Mouse (Mus musculus): ENCODE results near the gene Plekhj1. TPM values are rescaled to one million over a fixed set of nuclear protein-coding genes. Genes with fewer than 3 reads are reported as not detected.

The Plekhj1 gene
- polyA plus RNA-seq, 1 experiment from 2014 or later = 184 TPM

MicroRNAs encoded within 50 kb of the gene (microRNA counts, 519-probe panel; counts per million panel counts)
- microRNA mmu-miR-1982 = not detected

Small RNA genes within 50 kb of the gene (microRNA-seq; reads per million reads assigned to microRNA genes)
- 3.9 reads per million, percentile 8 among the genes with 10 or more reads in this experiment for gene Mir1982

Other genes starting within 250 kb of the Plekhj1 start
- gene Rexo1, start 237.1 kb downstream of the Plekhj1 start, polyA plus RNA-seq (2016; fragmentation: Nextera tagmentation; extraction: Ambion mirVana) = 31.6 and 35.3 TPM in 2 replicates
- gene Klf16, start 221.3 kb downstream of the Plekhj1 start, polyA plus RNA-seq (2016; fragmentation: Nextera tagmentation; extraction: Ambion mirVana) = 4.8 and 6.1 TPM in 2 replicates
- 86.8 and 87.3 TPM in 2 replicates for gene Abhd17a, start 208.3 kb downstream of the Plekhj1 start, polyA plus RNA-seq (2016; fragmentation: Nextera tagmentation; extraction: Ambion mirVana)
- gene Scamp4, start 195.8 kb downstream of the Plekhj1 start, polyA plus RNA-seq (2016; fragmentation: Nextera tagmentation; extraction: Ambion mirVana) = 91.0 and 94.1 TPM in 2 replicates
- 10.6 and 10.8 TPM in 2 replicates for gene Adat3, start 195.7 kb downstream of the Plekhj1 start, polyA plus RNA-seq (2016; fragmentation: Nextera tagmentation; extraction: Ambion mirVana)
- 5.6 and 6.4 TPM in 2 replicates for gene Gm49322, start 192.6 kb downstream of the Plekhj1 start, polyA plus RNA-seq (2016; fragmentation: Nextera tagmentation; extraction: Ambion mirVana)
- 131 and 151 TPM in 2 replicates for gene Csnk1g2, start 175.8 kb downstream of the Plekhj1 start, polyA plus RNA-seq (2016; fragmentation: Nextera tagmentation; extraction: Ambion mirVana)
- gene Btbd2, start 141.6 kb downstream of the Plekhj1 start, polyA plus RNA-seq (2016; fragmentation: Nextera tagmentation; extraction: Ambion mirVana) = 70.3 and 75.2 TPM in 2 replicates
- 82.7 and 84.7 TPM in 2 replicates for gene Mknk2, start 120.5 kb downstream of the Plekhj1 start, polyA plus RNA-seq (2016; fragmentation: Nextera tagmentation; extraction: Ambion mirVana)
- gene Mob3a, start 96.6 kb downstream of the Plekhj1 start, polyA plus RNA-seq (2016; fragmentation: Nextera tagmentation; extraction: Ambion mirVana) = 69.9 and 73.9 TPM in 2 replicates
- gene Izumo4, start 96.4 kb downstream of the Plekhj1 start, polyA plus RNA-seq (2016; fragmentation: Nextera tagmentation; extraction: Ambion mirVana) = 8.9 and 15.7 TPM in 2 replicates
- 57.1 and 62.5 TPM in 2 replicates for gene Ap3d1, start 56.4 kb downstream of the Plekhj1 start, polyA plus RNA-seq (2016; fragmentation: Nextera tagmentation; extraction: Ambion mirVana)
- gene Dot1l, start 43.4 kb downstream of the Plekhj1 start, polyA plus RNA-seq (2016; fragmentation: Nextera tagmentation; extraction: Ambion mirVana) = 19.1 and 19.8 TPM in 2 replicates
- 108 and 112 TPM in 2 replicates for gene Sf3a2, start 428 bp downstream of the Plekhj1 start, polyA plus RNA-seq (2016; fragmentation: Nextera tagmentation; extraction: Ambion mirVana)
- gene Amh, start 6.6 kb upstream of the Plekhj1 start, polyA plus RNA-seq (2016; fragmentation: Nextera tagmentation; extraction: Ambion mirVana) = 0.07 TPM in 1 of 2 replicates, not detected in the other
- 0.44 and 0.71 TPM in 2 replicates for gene Jsrp1, start 14.9 kb upstream of the Plekhj1 start, polyA plus RNA-seq (2016; fragmentation: Nextera tagmentation; extraction: Ambion mirVana)
- 2,246 and 2,347 TPM in 2 replicates for gene Oaz1, start 28.0 kb upstream of the Plekhj1 start, polyA plus RNA-seq (2016; fragmentation: Nextera tagmentation; extraction: Ambion mirVana)
- gene Lingo3, start 45.4 kb upstream of the Plekhj1 start, polyA plus RNA-seq (2016; fragmentation: Nextera tagmentation; extraction: Ambion mirVana) = 1.1 and 1.4 TPM in 2 replicates
- gene Lsm7, start 56.6 kb upstream of the Plekhj1 start, polyA plus RNA-seq (2016; fragmentation: Nextera tagmentation; extraction: Ambion mirVana) = 322 and 326 TPM in 2 replicates
- 42.8 and 45.6 TPM in 2 replicates for gene Sppl2b, start 56.6 kb upstream of the Plekhj1 start, polyA plus RNA-seq (2016; fragmentation: Nextera tagmentation; extraction: Ambion mirVana)
- gene Tmprss9, start 73.2 kb upstream of the Plekhj1 start, polyA plus RNA-seq (2016; fragmentation: Nextera tagmentation; extraction: Ambion mirVana) = 0.02 and 0.09 TPM in 2 replicates
- gene Timm13, start 102.3 kb upstream of the Plekhj1 start, polyA plus RNA-seq (2016; fragmentation: Nextera tagmentation; extraction: Ambion mirVana) = 335 and 382 TPM in 2 replicates
- gene Lmnb2, start 119.6 kb upstream of the Plekhj1 start, polyA plus RNA-seq (2016; fragmentation: Nextera tagmentation; extraction: Ambion mirVana) = 77.9 and 84.7 TPM in 2 replicates
- gene Gadd45b, start 131.4 kb upstream of the Plekhj1 start, polyA plus RNA-seq (2016; fragmentation: Nextera tagmentation; extraction: Ambion mirVana) = 6.1 and 9.2 TPM in 2 replicates
- gene Gng7, start 216.3 kb upstream of the Plekhj1 start, polyA plus RNA-seq (2016; fragmentation: Nextera tagmentation; extraction: Ambion mirVana) = 6.0 and 8.4 TPM in 2 replicates
- 3.0 and 6.4 TPM in 2 replicates for gene Diras1, start 227.0 kb upstream of the Plekhj1 start, polyA plus RNA-seq (2016; fragmentation: Nextera tagmentation; extraction: Ambion mirVana)
- gene Slc39a3, start 238.8 kb upstream of the Plekhj1 start, polyA plus RNA-seq (2016; fragmentation: Nextera tagmentation; extraction: Ambion mirVana) = 17.4 and 26.6 TPM in 2 replicates

All from midbrain, embryonic 10.5 days (tissue).